Mouse (Mus musculus) lung, postnatal 0 days (tissue): ENCODE data around the gene Frmd8. TPM values are rescaled to one million over a fixed set of nuclear protein-coding genes. Genes with fewer than 3 reads are reported as not detected.

Source experiments
- ATAC-seq: fragments of 200-750 bp; cut with Nextera tagmentation; 2 replicates; pipeline ENCODE4 v1.8.0; 2017; ENCODE audit warnings: moderate library complexity
- DNase-seq: peaks from one replicate; pipeline ENCODE4 v3.0.0-alpha.2; 2016; ENCODE audit warnings: low spot score
- H3K27ac ChIP-seq: fragments of 300-500 bp; sonication (generic); 2 replicates; pipeline ENCODE4 v1.5.1; 2014; ENCODE audit warnings: antibody characterized with exemption, mild to moderate bottlenecking, low read length, mixed read lengths
- H3K27me3 ChIP-seq: fragments of 300-500 bp; sonication (generic); replicated peaks from 2 replicates; pipeline ENCODE4 v1.6.1; 2014; ENCODE audit warnings: low read length, mixed read lengths; ENCODE audit not compliant: insufficient read depth
- H3K36me3 ChIP-seq: fragments of 300-500 bp; sonication (generic); 2 replicates; pipeline ENCODE4 v1.6.1; 2014; ENCODE audit warnings: low read length, mixed read lengths; ENCODE audit not compliant: insufficient read depth
- H3K4me1 ChIP-seq: fragments of 300-500 bp; sonication (generic); 2 replicates; pipeline ENCODE4 v1.6.1; 2014; ENCODE audit warnings: antibody characterized with exemption, low read depth, low read length, mixed read lengths; ENCODE audit not compliant: insufficient read depth
- H3K4me2 ChIP-seq: fragments of 300-500 bp; sonication (generic); replicated peaks from 2 replicates; pipeline ENCODE4 v1.6.1; 2014; ENCODE audit warnings: low read depth, mild to moderate bottlenecking, low read length, moderate library complexity, mixed read lengths
- H3K4me3 ChIP-seq: fragments of 300-500 bp; sonication (generic); 2 replicates; pipeline ENCODE4 v1.5.1; 2014; ENCODE audit warnings: low read depth, low read length
- H3K9ac ChIP-seq: fragments of 300-500 bp; sonication (generic); replicated peaks from 2 replicates; pipeline ENCODE4 v1.6.1; 2014; ENCODE audit warnings: low read depth, mild to moderate bottlenecking
- H3K9me3 ChIP-seq: fragments of 300-500 bp; sonication (generic); 2 replicates; pipeline ENCODE4 v1.6.1; 2016; ENCODE audit warnings: low read length, mixed read lengths
- CTCF ChIP-seq: IDR thresholded peaks from 2 replicates; pipeline ENCODE4 v1.5.1; 2016; ENCODE audit warnings: antibody characterized with exemption, mild to moderate bottlenecking
- EP300 ChIP-seq: IDR thresholded peaks from 2 replicates; pipeline ENCODE4 v1.6.1; 2016; ENCODE audit warnings: antibody characterized with exemption, mild to moderate bottlenecking, control low read depth
- WGBS: fragments of 180-500 bp; shearing (Covaris S2); extraction: QIAGEN DNeasy Blood & Tissue Kit; methylation state at CpG from one replicate; pipeline ENCODE4 v1.1.7; 2014; 5-methylcytosine and 5-hydroxymethylcytosine counted together
- polyA plus RNA-seq: library from polyadenylated mRNA; unstranded; fragments of >200 nt; fragmentation: Nextera tagmentation; extraction: Ambion mirVana; gene quantifications from 2 replicates; pipeline ENCODE4 v1.2.1, GENCODE M21; 2015

Gene Frmd8
- polyA plus RNA-seq, 1 experiment from 2014 or later = 35.1 TPM

GRCm38 (mm10) chr19:5871683-5872082, 3.4 kb downstream of the Frmd8 start:
- no peak for TF ChIP-seq EP300
- no peak for TF ChIP-seq CTCF
- Histone ChIP-seq H3K27me3 (no peaks in the 10 kb centered on the region), H3K9me3 (no peaks in the 10 kb centered on the region), H3K4me1 (peaks cover 18% of the 10 kb centered on the region), H3K27ac (peak overlapping the region; percentile 60), H3K36me3 (peaks cover 20% of the 10 kb centered on the region; the same call in 1 of the 2 replicates), H3K4me3 (no peak overlapping the region), H3K9ac (no peak overlapping the region), H3K4me2 (peak overlapping the region; percentile 36)
- peak; percentile 2; the same call in 1 of the 2 replicates for ATAC-seq
- DNase-seq = peak; percentile 19
- 40% methylated on average over 3 of the region's 6 CpGs for WGBS

GRCm38 (mm10) chr19:5871273-5871672, 3.8 kb downstream of the Frmd8 start:
- H3K9ac ChIP-seq = no peak overlapping the region
- peak overlapping the region; percentile 60 for H3K27ac ChIP-seq
- no peak overlapping the region for H3K4me3 ChIP-seq
- H3K27me3 ChIP-seq = no peaks in the 10 kb centered on the region
- H3K9me3 ChIP-seq = no peaks in the 10 kb centered on the region
- 11% methylated on average over 7 of the region's 7 CpGs for WGBS
- H3K4me2 ChIP-seq = peak overlapping the region; percentile 36
- peaks cover 18% of the 10 kb centered on the region for H3K4me1 ChIP-seq
- H3K36me3 ChIP-seq = peaks cover 21% of the 10 kb centered on the region; the same call in 1 of the 2 replicates
- peak; percentile 80 for ATAC-seq
- peak; percentile 87 for DNase-seq
- TF ChIP-seq EP300 (no peak), CTCF (no peak)

- Histone ChIP-seq H3K4me2 (no peak overlapping the region), H3K4me3 (no peak overlapping the region), H3K4me1 (peaks cover 12% of the 10 kb centered on the region), H3K27ac (no peak overlapping the region), H3K9ac (no peak overlapping the region), H3K36me3 (peaks cover 43% of the 10 kb centered on the region), H3K27me3 (no peaks in the 10 kb centered on the region), H3K9me3 (no peaks in the 10 kb centered on the region)
- no peak for DNase-seq
- TF ChIP-seq CTCF (no peak), EP300 (no peak)
- 77% methylated on average over 6 of the region's 6 CpGs for WGBS
- no peak for ATAC-seq
Observed at GRCm38 (mm10) chr19:5868096-5868495, 7.0 kb downstream of the Frmd8 start.

- DNase-seq = no peak
- no peak overlapping the region for H3K4me2 ChIP-seq
- no peaks in the 10 kb centered on the region for H3K27me3 ChIP-seq
- H3K4me1 ChIP-seq = no peaks in the 10 kb centered on the region
- ATAC-seq = no peak
- 87% methylated on average over 20 of the region's 20 CpGs for WGBS
- TF ChIP-seq CTCF (no peak), EP300 (no peak)
- H3K4me3 ChIP-seq = no peak overlapping the region
- peaks cover 61% of the 10 kb centered on the region for H3K36me3 ChIP-seq
- no peak overlapping the region for H3K27ac ChIP-seq
- H3K9me3 ChIP-seq = no peaks in the 10 kb centered on the region
- H3K9ac ChIP-seq = no peak overlapping the region
Observed at GRCm38 (mm10) chr19:5864710-5865398, 10.2 kb downstream of the Frmd8 start.

- no peak overlapping the region for H3K9ac ChIP-seq
- TF ChIP-seq CTCF = no peak
- TF ChIP-seq EP300 = no peak
- no peaks in the 10 kb centered on the region for H3K4me1 ChIP-seq
- no peaks in the 10 kb centered on the region for H3K9me3 ChIP-seq
- H3K4me2 ChIP-seq = no peak overlapping the region
- no peaks in the 10 kb centered on the region for H3K27me3 ChIP-seq
- ATAC-seq = no peak
- H3K36me3 ChIP-seq = peaks cover 54% of the 10 kb centered on the region
- no peak overlapping the region for H3K27ac ChIP-seq
- no peak overlapping the region for H3K4me3 ChIP-seq
- 87% methylated on average over 5 of the region's 5 CpGs for WGBS
- DNase-seq = no peak
Observed at GRCm38 (mm10) chr19:5863776-5864175, 11.3 kb downstream of the Frmd8 start.

- no peak; the same call in 1 of the 2 replicates for TF ChIP-seq CTCF
- no peak for TF ChIP-seq EP300
- no peak for DNase-seq
- Histone ChIP-seq H3K4me2 (no peak overlapping the region), H3K9ac (no peak overlapping the region), H3K4me1 (no peaks in the 10 kb centered on the region), H3K4me3 (no peak overlapping the region), H3K9me3 (no peaks in the 10 kb centered on the region), H3K27ac (no peak overlapping the region), H3K36me3 (peaks cover 46% of the 10 kb centered on the region), H3K27me3 (no peaks in the 10 kb centered on the region)
- 96% methylated on average over 14 of the region's 14 CpGs for WGBS
- ATAC-seq = no peak
Observed at GRCm38 (mm10) chr19:5862335-5863085, 12.6 kb downstream of the Frmd8 start.
